Mouse (Mus musculus) liver, embryonic 15.5 days (tissue): ENCODE data around the gene Wwp2. TPM values are rescaled to one million over a fixed set of nuclear protein-coding genes. Genes with fewer than 3 reads are reported as not detected.

Source experiments
- ATAC-seq: fragments of 200-750 bp; cut with Nextera tagmentation; 2 replicates; pipeline ENCODE4 v1.8.0; 2017; ENCODE audit warnings: moderate number of reproducible peaks, mild to moderate bottlenecking, moderate library complexity; ENCODE audit not compliant: insufficient read depth
- H3K27ac ChIP-seq: fragments of 300-500 bp; sonication (generic); replicated peaks from 2 replicates; pipeline ENCODE4 v1.5.1; 2015; ENCODE audit warnings: mild to moderate bottlenecking, inconsistent platforms
- H3K27me3 ChIP-seq: fragments of 300-500 bp; sonication (generic); 2 replicates; pipeline ENCODE4 v1.6.1; 2015; ENCODE audit warnings: mild to moderate bottlenecking, inconsistent platforms
- H3K36me3 ChIP-seq: fragments of 300-500 bp; sonication (generic); replicated peaks from 2 replicates; pipeline ENCODE4 v1.6.1; 2015; ENCODE audit warnings: moderate library complexity, mild to moderate bottlenecking, inconsistent platforms
- H3K4me1 ChIP-seq: fragments of 300-500 bp; sonication (generic); replicated peaks from 2 replicates; pipeline ENCODE4 v1.6.1; 2015; ENCODE audit warnings: inconsistent platforms
- H3K4me2 ChIP-seq: fragments of 300-500 bp; sonication (generic); 2 replicates; pipeline ENCODE4 v1.6.1; 2015; ENCODE audit warnings: moderate library complexity, mild to moderate bottlenecking, inconsistent platforms
- H3K4me3 ChIP-seq: fragments of 300-500 bp; sonication (generic); replicated peaks from 2 replicates; pipeline ENCODE4 v1.5.1; 2015; ENCODE audit warnings: mild to moderate bottlenecking, inconsistent platforms
- H3K9ac ChIP-seq: fragments of 300-500 bp; sonication (generic); 2 replicates; pipeline ENCODE4 v1.6.1; 2015; ENCODE audit warnings: moderate library complexity, mild to moderate bottlenecking, inconsistent platforms
- H3K9me3 ChIP-seq: fragments of 300-500 bp; sonication (generic); replicated peaks from 2 replicates; pipeline ENCODE4 v1.6.1; 2016; ENCODE audit warnings: inconsistent platforms
- WGBS: fragments of 180-500 bp; shearing (Covaris S2); methylation state at CpG from one replicate; pipeline ENCODE4 v1.1.7; 2015; ENCODE audit warnings: mixed read lengths; ENCODE audit not compliant: insufficient replicate concordance; 5-methylcytosine and 5-hydroxymethylcytosine counted together
- polyA plus RNA-seq: library from polyadenylated mRNA; unstranded; fragments of >200 nt; fragmentation: Nextera tagmentation; extraction: Ambion mirVana; gene quantifications from 2 replicates; pipeline ENCODE4 v1.2.1, GENCODE M21; 2015

Gene Wwp2
- polyA plus RNA-seq, 1 experiment from 2014 or later, result 32.3 TPM

- 5% methylated on average over 22 of the region's 22 CpGs for WGBS
- peak; percentile 96 for ATAC-seq
- Histone ChIP-seq H3K4me3 (peak within 1 kb of the TSS; percentile 62), H3K27ac (peak within 1 kb of the TSS; percentile 99), H3K4me1 (peaks cover 49% of the 10 kb centered on the region), H3K36me3 (no peaks in the 10 kb centered on the region), H3K9me3 (no peaks in the 10 kb centered on the region), H3K27me3 (no peaks in the 10 kb centered on the region), H3K4me2 (peak within 1 kb of the TSS; percentile 78), H3K9ac (peak within 1 kb of the TSS; percentile 64)
Measured at GRCm38 (mm10) chr8:107403038-107403781, 33.0 kb upstream of the Wwp2 start, which contains the start of gene Nqo1. Nqo1 (minus strand) TSS chr8:107403206.

- peak overlapping the region; percentile 78 for H3K4me2 ChIP-seq
- peaks cover 49% of the 10 kb centered on the region for H3K4me1 ChIP-seq
- no peaks in the 10 kb centered on the region for H3K27me3 ChIP-seq
- no peaks in the 10 kb centered on the region for H3K9me3 ChIP-seq
- peak overlapping the region; percentile 62 for H3K4me3 ChIP-seq
- H3K27ac ChIP-seq, result peak overlapping the region; percentile 99
- 64% methylated on average over 4 of the region's 4 CpGs for WGBS
- 0 out of 2 replicates have a peak, but pooled peaks have one; percentile 0 for ATAC-seq
- peak overlapping the region; percentile 64 for H3K9ac ChIP-seq
- no peaks in the 10 kb centered on the region; the same call in 1 of the 2 replicates for H3K36me3 ChIP-seq
Measured at GRCm38 (mm10) chr8:107404057-107404456, 32.1 kb upstream of the Wwp2 start.

- Histone ChIP-seq H3K9me3 (no peaks in the 10 kb centered on the region), H3K4me1 (peaks cover 46% of the 10 kb centered on the region), H3K4me3 (no peak overlapping the region), H3K27me3 (no peaks in the 10 kb centered on the region), H3K27ac (peak overlapping the region; percentile 39; the same call in 1 of the 2 replicates), H3K4me2 (no peak overlapping the region), H3K36me3 (peaks cover 15% of the 10 kb centered on the region), H3K9ac (no peak overlapping the region)
- 52% methylated on average over 3 of the region's 3 CpGs for WGBS
- ATAC-seq, result no peak
Measured at GRCm38 (mm10) chr8:107405935-107406334, 30.2 kb upstream of the Wwp2 start.

GRCm38 (mm10) chr8:107411391-107411790 lies 24.8 kb upstream of the Wwp2 start:
- Histone ChIP-seq H3K27me3 (no peaks in the 10 kb centered on the region), H3K4me2 (no peak overlapping the region), H3K4me3 (no peak overlapping the region), H3K36me3 (peaks cover 69% of the 10 kb centered on the region), H3K9me3 (no peaks in the 10 kb centered on the region), H3K4me1 (peaks cover 1% of the 10 kb centered on the region; the same call in 1 of the 2 replicates), H3K9ac (no peak overlapping the region), H3K27ac (no peak overlapping the region)
- WGBS, result 66% methylated on average over 4 of the region's 4 CpGs
- no peak for ATAC-seq

- 86% methylated on average over 8 of the region's 8 CpGs for WGBS
- H3K27me3 ChIP-seq, result no peaks in the 10 kb centered on the region
- H3K36me3 ChIP-seq, result peaks cover 80% of the 10 kb centered on the region
- no peak overlapping the region for H3K4me2 ChIP-seq
- no peaks in the 10 kb centered on the region for H3K4me1 ChIP-seq
- no peak overlapping the region for H3K9ac ChIP-seq
- H3K9me3 ChIP-seq, result no peaks in the 10 kb centered on the region
- no peak overlapping the region for H3K27ac ChIP-seq
- no peak overlapping the region for H3K4me3 ChIP-seq
- ATAC-seq, result no peak
Measured at GRCm38 (mm10) chr8:107412552-107412951, 23.6 kb upstream of the Wwp2 start.

- H3K27me3 ChIP-seq, result no peaks in the 10 kb centered on the region
- ATAC-seq, result no peak
- no peaks in the 10 kb centered on the region for H3K9me3 ChIP-seq
- H3K27ac ChIP-seq, result no peak overlapping the region
- WGBS, result 76% methylated on average over 10 of the region's 10 CpGs
- H3K4me3 ChIP-seq, result no peak overlapping the region
- H3K4me2 ChIP-seq, result no peak overlapping the region
- H3K36me3 ChIP-seq, result peaks cover 94% of the 10 kb centered on the region
- no peak overlapping the region for H3K9ac ChIP-seq
- H3K4me1 ChIP-seq, result no peaks in the 10 kb centered on the region
Measured at GRCm38 (mm10) chr8:107413881-107414280, 22.3 kb upstream of the Wwp2 start.

- Histone ChIP-seq H3K9ac (no peak overlapping the region), H3K4me2 (no peak overlapping the region), H3K4me1 (peaks cover 9% of the 10 kb centered on the region), H3K27me3 (no peaks in the 10 kb centered on the region), H3K9me3 (no peaks in the 10 kb centered on the region), H3K4me3 (no peak overlapping the region), H3K36me3 (peaks cover 98% of the 10 kb centered on the region), H3K27ac (no peak overlapping the region)
- WGBS, result 84% methylated on average over 12 of the region's 12 CpGs
- no peak for ATAC-seq
Measured at GRCm38 (mm10) chr8:107417001-107417400, 19.2 kb upstream of the Wwp2 start.

GRCm38 (mm10) chr8:107424176-107424575 lies 12.0 kb upstream of the Wwp2 start:
- 14% methylated on average over 9 of the region's 9 CpGs for WGBS
- Histone ChIP-seq H3K27ac (peak overlapping the region; percentile 82), H3K4me1 (peaks cover 39% of the 10 kb centered on the region), H3K4me3 (peak overlapping the region; percentile 83), H3K36me3 (peaks cover 35% of the 10 kb centered on the region), H3K4me2 (peak overlapping the region; percentile 91), H3K9ac (peak overlapping the region; percentile 77), H3K9me3 (no peaks in the 10 kb centered on the region), H3K27me3 (peaks cover 18% of the 10 kb centered on the region)
- peak; percentile 5 for ATAC-seq

GRCm38 (mm10) chr8:107424597-107425229 lies 11.5 kb upstream of the Wwp2 start, which contains the start of gene Nob1:
Nob1 (minus strand) TSS chr8:107425051.
- under 1% methylated on average over 50 of the region's 50 CpGs for WGBS
- Histone ChIP-seq H3K27ac (peak within 1 kb of the TSS; percentile 82), H3K27me3 (peaks cover 18% of the 10 kb centered on the region), H3K9me3 (no peaks in the 10 kb centered on the region), H3K4me1 (peaks cover 39% of the 10 kb centered on the region), H3K36me3 (peaks cover 30% of the 10 kb centered on the region), H3K9ac (peak within 1 kb of the TSS; percentile 77), H3K4me2 (peak within 1 kb of the TSS; percentile 91), H3K4me3 (peak within 1 kb of the TSS; percentile 83)
- ATAC-seq, result peak; percentile 96

- peaks cover 39% of the 10 kb centered on the region for H3K4me1 ChIP-seq
- no peak overlapping the region for H3K27ac ChIP-seq
- peak overlapping the region; percentile 91 for H3K4me2 ChIP-seq
- no peak for ATAC-seq
- 24% methylated on average over 8 of the region's 8 CpGs for WGBS
- no peak overlapping the region for H3K9ac ChIP-seq
- peaks cover 25% of the 10 kb centered on the region for H3K36me3 ChIP-seq
- no peaks in the 10 kb centered on the region for H3K9me3 ChIP-seq
- peak overlapping the region; percentile 83 for H3K4me3 ChIP-seq
- H3K27me3 ChIP-seq, result peaks cover 20% of the 10 kb centered on the region
Measured at GRCm38 (mm10) chr8:107425230-107425597, 11.0 kb upstream of the Wwp2 start.

GRCm38 (mm10) chr8:107430821-107431220 lies 5.3 kb upstream of the Wwp2 start:
- no peak overlapping the region for H3K4me3 ChIP-seq
- 66% methylated on average over 8 of the region's 8 CpGs for WGBS
- H3K36me3 ChIP-seq, result no peaks in the 10 kb centered on the region
- no peak for ATAC-seq
- H3K27me3 ChIP-seq, result peaks cover 21% of the 10 kb centered on the region
- no peak overlapping the region for H3K9ac ChIP-seq
- no peak overlapping the region for H3K4me2 ChIP-seq
- no peaks in the 10 kb centered on the region for H3K9me3 ChIP-seq
- H3K27ac ChIP-seq, result no peak overlapping the region
- peaks cover 10% of the 10 kb centered on the region for H3K4me1 ChIP-seq
